Mouse (Mus musculus): Measurements from ENCODE around the gene Il1rl2. TPM values are rescaled to one million over a fixed set of nuclear protein-coding genes. Genes with fewer than 3 reads are reported as not detected.

The Il1rl2 gene
- polyA plus RNA-seq, 1 experiment from 2014 or later = 6.1 TPM

DNA sequence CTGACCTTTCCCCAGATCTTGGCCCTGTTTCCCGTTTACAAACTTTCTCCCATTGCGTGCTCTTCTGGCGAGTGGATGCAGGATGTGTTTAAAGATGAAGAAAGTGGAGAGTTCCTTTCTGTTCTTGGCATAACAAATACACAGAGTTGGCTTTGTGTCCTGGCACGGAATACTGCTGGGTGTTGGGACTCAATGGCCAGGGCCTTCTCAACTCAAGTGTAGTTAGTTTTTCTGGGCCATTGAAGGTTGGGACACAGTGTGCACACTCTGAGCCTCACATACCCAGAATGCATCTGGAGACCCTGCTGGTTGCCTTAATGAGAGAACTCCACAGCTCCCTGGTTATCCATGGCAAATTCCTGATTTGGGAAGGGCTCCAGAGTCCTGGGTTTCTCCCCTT lies 50.7 kb downstream of the Il1rl2 start:
- H3K27me3 ChIP-seq (replicated peaks; ENCODE audit: control insufficient read depth, insufficient read depth, low read length) = no peaks in the 10 kb centered on the region
- H3K4me1 ChIP-seq (ENCODE audit: control insufficient read depth, insufficient read depth, low read length) = no peaks in the 10 kb centered on the region
- ATAC-seq (ENCODE audit: low read depth) = no peak
- no peaks in the 10 kb centered on the region for H3K9me3 ChIP-seq (ENCODE audit: control insufficient read depth, low read length)
- no peak overlapping the region for H3K9ac ChIP-seq (ENCODE audit: low read depth, low read length)
- no peak overlapping the region for H3K4me3 ChIP-seq (ENCODE audit: low read depth, low read length)
- 76% methylated on average over 4 of the region's 4 CpGs for WGBS
- DNase-seq (ENCODE audit: low spot score) = no peak
- no peak overlapping the region for H3K4me2 ChIP-seq (ENCODE audit: low read depth, low read length)
- no peaks in the 10 kb centered on the region for H3K36me3 ChIP-seq (ENCODE audit: control insufficient read depth, insufficient read depth, low read length)
- no peak overlapping the region for H3K27ac ChIP-seq (replicated peaks; ENCODE audit: low read depth, low read length)

DNA sequence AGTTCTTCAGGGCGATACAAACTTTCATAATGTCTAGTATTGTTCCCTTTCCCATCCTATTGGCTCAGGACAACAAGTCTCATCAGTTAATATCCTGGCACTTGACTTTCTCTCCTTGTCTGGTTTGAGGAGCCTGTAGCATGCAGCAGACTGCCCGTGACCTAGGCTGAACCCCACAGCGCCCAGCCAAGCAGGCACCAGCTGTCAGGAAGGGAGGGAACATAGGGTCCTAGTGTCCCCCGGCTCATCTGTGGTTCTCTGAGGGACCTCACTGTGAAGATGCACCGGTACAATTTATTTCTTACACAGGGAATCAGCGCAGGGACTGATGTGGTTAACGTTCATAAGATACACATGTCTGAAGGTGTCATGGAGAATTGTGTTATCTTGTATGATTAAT lies 52.3 kb downstream of the Il1rl2 start:
- 46% methylated on average over 7 of the region's 7 CpGs for WGBS
- DNase-seq (ENCODE audit: low spot score) (no peak), ATAC-seq (ENCODE audit: low read depth) (0 out of 2 replicates have a peak, but pooled peaks have one; percentile 26)
- no peaks in the 10 kb centered on the region for H3K9me3 ChIP-seq (ENCODE audit: control insufficient read depth, low read length)
- no peaks in the 10 kb centered on the region for H3K27me3 ChIP-seq (replicated peaks; ENCODE audit: control insufficient read depth, insufficient read depth, low read length)
- H3K9ac ChIP-seq (ENCODE audit: low read depth, low read length) = no peak overlapping the region
- no peaks in the 10 kb centered on the region for H3K4me1 ChIP-seq (ENCODE audit: control insufficient read depth, insufficient read depth, low read length)
- H3K27ac ChIP-seq (replicated peaks; ENCODE audit: low read depth, low read length) = no peak overlapping the region
- no peaks in the 10 kb centered on the region for H3K36me3 ChIP-seq (ENCODE audit: control insufficient read depth, insufficient read depth, low read length)
- no peak overlapping the region for H3K4me2 ChIP-seq (ENCODE audit: low read depth, low read length)
- no peak overlapping the region for H3K4me3 ChIP-seq (ENCODE audit: low read depth, low read length)

DNA sequence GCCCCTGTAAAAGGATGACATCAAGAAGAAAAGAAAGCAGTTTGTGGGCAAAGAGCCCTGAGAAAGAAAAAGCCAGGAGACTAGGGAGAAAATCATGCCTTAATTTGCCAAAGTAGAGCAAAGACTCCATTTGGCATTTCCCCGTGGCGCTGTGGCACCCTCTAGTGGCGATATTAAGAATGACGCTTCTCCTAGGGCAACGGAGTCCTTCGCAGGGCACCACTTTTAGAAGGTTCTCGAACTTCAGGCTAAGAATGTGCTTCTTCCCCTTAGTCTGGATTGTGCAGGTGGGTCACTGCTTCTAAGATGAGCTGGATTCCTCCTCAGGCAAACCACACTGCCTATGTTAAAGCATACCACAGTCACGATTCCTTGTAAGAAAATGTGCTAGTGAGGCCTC lies 54.4 kb downstream of the Il1rl2 start:
- no peak overlapping the region for H3K4me2 ChIP-seq (ENCODE audit: low read depth, low read length)
- ATAC-seq (ENCODE audit: low read depth) (no peak), DNase-seq (ENCODE audit: low spot score) (peak; percentile 64)
- H3K9ac ChIP-seq (ENCODE audit: low read depth, low read length) = no peak overlapping the region
- H3K27ac ChIP-seq (replicated peaks; ENCODE audit: low read depth, low read length) = no peak overlapping the region
- H3K4me3 ChIP-seq (ENCODE audit: low read depth, low read length) = no peak overlapping the region
- H3K27me3 ChIP-seq (replicated peaks; ENCODE audit: control insufficient read depth, insufficient read depth, low read length) = no peaks in the 10 kb centered on the region
- no peaks in the 10 kb centered on the region for H3K9me3 ChIP-seq (ENCODE audit: control insufficient read depth, low read length)
- H3K4me1 ChIP-seq (ENCODE audit: control insufficient read depth, insufficient read depth, low read length) = no peaks in the 10 kb centered on the region
- no peaks in the 10 kb centered on the region for H3K36me3 ChIP-seq (ENCODE audit: control insufficient read depth, insufficient read depth, low read length)
- 14% methylated on average over 8 of the region's 8 CpGs for WGBS

DNA sequence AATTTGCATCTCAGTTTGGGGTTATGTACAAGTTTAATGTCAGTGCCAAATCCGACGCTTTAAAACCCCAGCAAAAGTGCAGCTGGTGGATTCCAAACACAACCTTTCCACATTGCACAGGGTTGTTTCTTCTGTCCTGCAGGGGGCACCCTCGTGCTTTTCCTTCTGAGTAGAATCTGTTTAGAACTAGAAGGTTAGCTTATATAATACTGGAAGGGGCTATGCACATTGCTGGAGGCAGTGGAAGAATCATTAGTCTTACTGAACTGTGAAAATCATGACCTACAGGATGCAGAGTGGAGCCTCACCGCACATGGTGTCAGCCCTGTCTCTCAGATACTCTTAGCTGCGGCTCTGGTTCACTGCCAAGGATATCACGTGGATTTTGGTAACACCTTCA lies 55.7 kb downstream of the Il1rl2 start:
- peak; percentile 70 for DNase-seq (ENCODE audit: low spot score)
- no peaks in the 10 kb centered on the region for H3K27me3 ChIP-seq (replicated peaks; ENCODE audit: control insufficient read depth, insufficient read depth, low read length)
- H3K9me3 ChIP-seq (ENCODE audit: control insufficient read depth, low read length) = no peaks in the 10 kb centered on the region
- H3K27ac ChIP-seq (replicated peaks; ENCODE audit: low read depth, low read length) = no peak overlapping the region
- no peaks in the 10 kb centered on the region for H3K36me3 ChIP-seq (ENCODE audit: control insufficient read depth, insufficient read depth, low read length)
- ATAC-seq (ENCODE audit: low read depth) = no peak
- no peaks in the 10 kb centered on the region for H3K4me1 ChIP-seq (ENCODE audit: control insufficient read depth, insufficient read depth, low read length)
- no peak overlapping the region for H3K4me3 ChIP-seq (ENCODE audit: low read depth, low read length)
- H3K4me2 ChIP-seq (ENCODE audit: low read depth, low read length) = no peak overlapping the region
- WGBS = 49% methylated on average over 6 of the region's 6 CpGs
- no peak overlapping the region for H3K9ac ChIP-seq (ENCODE audit: low read depth, low read length)

DNA sequence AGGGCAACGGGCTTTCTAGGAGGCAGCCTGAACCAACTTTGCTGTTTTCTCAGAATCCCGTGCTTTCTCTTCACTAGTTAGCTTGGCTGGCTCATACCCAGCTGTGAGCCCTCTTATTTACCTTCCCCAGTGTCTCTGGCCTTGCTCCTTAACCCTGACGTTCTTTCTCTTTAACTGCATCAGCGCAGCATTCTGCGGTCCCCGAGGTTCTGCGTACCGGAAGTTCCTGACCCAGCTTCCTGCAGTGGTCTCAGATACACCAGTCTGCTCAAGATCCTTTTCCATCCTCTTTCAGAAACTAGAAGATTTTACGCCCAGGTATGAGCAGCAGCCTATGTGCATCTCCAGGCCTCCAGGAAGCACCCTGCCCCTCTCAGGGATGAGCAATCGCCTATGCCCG lies 56.6 kb downstream of the Il1rl2 start:
- DNase-seq (ENCODE audit: low spot score) = no peak
- no peak overlapping the region for H3K27ac ChIP-seq (replicated peaks; ENCODE audit: low read depth, low read length)

DNA sequence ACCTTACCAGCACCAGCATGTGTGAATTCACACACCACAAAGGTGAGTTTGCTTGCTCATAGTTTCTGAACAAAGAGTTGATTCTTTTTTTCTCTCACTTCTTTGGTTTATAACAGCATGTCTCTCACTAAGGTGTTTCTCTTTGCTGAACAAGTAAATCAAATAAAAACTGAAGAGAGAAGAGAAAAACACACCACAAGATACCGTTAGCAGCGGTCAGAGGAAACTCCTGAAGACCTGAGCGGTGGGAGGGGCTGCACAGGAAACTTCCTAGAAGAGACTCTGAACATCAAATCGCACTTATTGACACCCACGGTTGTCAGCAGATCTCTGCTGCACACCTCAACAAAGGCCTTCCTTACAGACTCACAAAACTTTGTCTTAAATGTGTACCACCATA lies 58.4 kb downstream of the Il1rl2 start:
- H3K4me1 ChIP-seq (ENCODE audit: control insufficient read depth, insufficient read depth, low read length) = no peaks in the 10 kb centered on the region
- H3K36me3 ChIP-seq (ENCODE audit: control insufficient read depth, insufficient read depth, low read length) = no peaks in the 10 kb centered on the region
- H3K4me2 ChIP-seq (ENCODE audit: low read depth, low read length) = no peak overlapping the region
- ATAC-seq (ENCODE audit: low read depth) (no peak), DNase-seq (ENCODE audit: low spot score) (no peak)
- no peaks in the 10 kb centered on the region for H3K9me3 ChIP-seq (ENCODE audit: control insufficient read depth, low read length)
- no peak overlapping the region for H3K9ac ChIP-seq (ENCODE audit: low read depth, low read length)
- H3K27ac ChIP-seq (replicated peaks; ENCODE audit: low read depth, low read length) = no peak overlapping the region
- H3K27me3 ChIP-seq (replicated peaks; ENCODE audit: control insufficient read depth, insufficient read depth, low read length) = no peaks in the 10 kb centered on the region
- WGBS = 86% methylated on average over 5 of the region's 5 CpGs
- no peak overlapping the region for H3K4me3 ChIP-seq (ENCODE audit: low read depth, low read length)

More for the DNA sequence above, 56.6 kb downstream of the Il1rl2 start:
- no peaks in the 10 kb centered on the region for H3K27me3 ChIP-seq (replicated peaks; ENCODE audit: control insufficient read depth, insufficient read depth, low read length)
- H3K9ac ChIP-seq (ENCODE audit: low read depth, low read length) = no peak overlapping the region
- H3K4me3 ChIP-seq (ENCODE audit: low read depth, low read length) = no peak overlapping the region
- WGBS = 83% methylated on average over 11 of the region's 11 CpGs
- no peaks in the 10 kb centered on the region for H3K9me3 ChIP-seq (ENCODE audit: control insufficient read depth, low read length)
- no peak overlapping the region for H3K4me2 ChIP-seq (ENCODE audit: low read depth, low read length)
- no peak for ATAC-seq (ENCODE audit: low read depth)
- no peaks in the 10 kb centered on the region for H3K4me1 ChIP-seq (ENCODE audit: control insufficient read depth, insufficient read depth, low read length)
- no peaks in the 10 kb centered on the region for H3K36me3 ChIP-seq (ENCODE audit: control insufficient read depth, insufficient read depth, low read length)

DNA sequence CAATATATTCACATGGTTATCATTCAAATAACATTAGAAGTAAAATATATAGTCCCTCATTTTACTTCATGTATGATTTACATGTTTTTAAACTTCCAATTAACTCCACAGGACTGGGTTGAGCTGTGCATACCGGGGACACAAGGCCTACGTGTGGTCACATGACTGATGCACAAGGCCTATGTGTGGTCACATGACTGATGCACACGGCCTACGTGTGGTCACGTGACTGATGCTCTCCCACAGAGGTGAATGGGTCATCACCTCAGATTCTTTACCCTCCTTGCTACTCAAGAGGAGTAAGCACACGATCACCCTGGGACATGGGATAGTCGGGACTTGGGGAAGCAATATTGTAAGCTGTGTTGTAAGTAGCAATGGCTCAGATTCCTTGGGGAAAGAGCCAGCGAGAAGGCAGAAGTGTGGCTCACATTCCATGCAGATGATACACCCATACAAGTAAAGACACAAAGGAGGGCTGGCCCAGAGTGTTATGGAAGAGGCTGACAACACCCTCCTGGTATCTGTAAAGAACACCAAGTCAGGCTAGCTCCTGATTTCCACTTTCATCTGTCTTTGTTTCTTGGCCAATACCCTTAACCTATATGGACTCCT lies 60.6 kb downstream of the Il1rl2 start:
- DNase-seq (ENCODE audit: low spot score) (no peak), ATAC-seq (ENCODE audit: low read depth) (no peak)
- no peak overlapping the region for H3K4me3 ChIP-seq (ENCODE audit: low read depth, low read length)
- H3K36me3 ChIP-seq (ENCODE audit: control insufficient read depth, insufficient read depth, low read length) = no peaks in the 10 kb centered on the region
- no peak overlapping the region for H3K9ac ChIP-seq (ENCODE audit: low read depth, low read length)
- H3K4me1 ChIP-seq (ENCODE audit: control insufficient read depth, insufficient read depth, low read length) = no peaks in the 10 kb centered on the region
- 94% methylated on average over 8 of the region's 8 CpGs for WGBS
- H3K9me3 ChIP-seq (ENCODE audit: control insufficient read depth, low read length) = peaks cover 4% of the 10 kb centered on the region; the same call in 1 of the 2 replicates
- no peak overlapping the region for H3K27ac ChIP-seq (replicated peaks; ENCODE audit: low read depth, low read length)
- H3K27me3 ChIP-seq (replicated peaks; ENCODE audit: control insufficient read depth, insufficient read depth, low read length) = no peaks in the 10 kb centered on the region
- H3K4me2 ChIP-seq (ENCODE audit: low read depth, low read length) = no peak overlapping the region

DNA sequence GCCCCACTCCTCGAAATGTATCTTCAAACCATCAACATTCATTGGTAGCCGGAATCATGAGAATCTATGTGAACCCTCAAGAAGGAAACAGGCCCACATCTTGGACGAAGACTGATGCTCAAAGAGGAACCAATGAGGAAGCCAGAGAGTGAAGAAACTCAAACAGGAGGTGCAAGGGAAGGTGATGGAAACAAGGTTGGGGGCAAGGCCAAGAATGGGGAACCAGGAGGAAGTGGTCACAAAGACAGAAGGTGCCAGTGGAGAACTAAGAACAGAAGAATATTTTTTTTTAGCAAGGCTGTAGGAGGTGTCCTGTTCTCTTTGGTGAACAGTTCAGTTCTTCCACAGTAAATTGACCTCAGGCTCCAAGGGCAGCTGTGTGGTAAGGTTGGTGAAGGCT lies 67.0 kb downstream of the Il1rl2 start:
- no peak overlapping the region for H3K4me2 ChIP-seq (ENCODE audit: low read depth, low read length)
- peaks cover 4% of the 10 kb centered on the region; the same call in 1 of the 2 replicates for H3K9me3 ChIP-seq (ENCODE audit: control insufficient read depth, low read length)
- ATAC-seq (ENCODE audit: low read depth) (no peak), DNase-seq (ENCODE audit: low spot score) (no peak)
- H3K4me3 ChIP-seq (ENCODE audit: low read depth, low read length) = no peak overlapping the region
- no peaks in the 10 kb centered on the region for H3K27me3 ChIP-seq (replicated peaks; ENCODE audit: control insufficient read depth, insufficient read depth, low read length)
- H3K9ac ChIP-seq (ENCODE audit: low read depth, low read length) = no peak overlapping the region
- no peaks in the 10 kb centered on the region for H3K4me1 ChIP-seq (ENCODE audit: control insufficient read depth, insufficient read depth, low read length)
- no peak overlapping the region for H3K27ac ChIP-seq (replicated peaks; ENCODE audit: low read depth, low read length)
- 78% methylated on average over 3 of the region's 3 CpGs for WGBS
- H3K36me3 ChIP-seq (ENCODE audit: control insufficient read depth, insufficient read depth, low read length) = no peaks in the 10 kb centered on the region

DNA sequence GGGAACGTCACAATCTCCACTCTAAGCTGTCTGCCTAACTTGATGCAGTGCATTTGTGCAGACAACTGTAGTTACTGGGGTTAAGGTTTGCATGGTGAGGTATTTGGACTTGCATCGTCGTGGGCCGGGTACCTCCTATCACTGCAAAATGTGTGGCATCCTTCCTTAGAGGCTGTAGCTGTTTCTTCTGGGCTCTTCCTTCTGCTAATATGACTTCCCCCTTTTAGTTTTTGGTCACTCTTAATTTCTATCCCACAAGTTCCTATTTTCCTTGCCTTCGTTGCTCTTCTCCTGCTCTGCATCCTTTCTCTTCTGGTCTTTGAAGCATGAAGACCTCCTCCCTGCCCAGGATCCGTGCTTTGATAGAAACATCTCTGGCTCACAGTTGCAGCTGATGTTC lies 68.1 kb downstream of the Il1rl2 start:
- no peak overlapping the region for H3K4me3 ChIP-seq (ENCODE audit: low read depth, low read length)
- no peaks in the 10 kb centered on the region for H3K4me1 ChIP-seq (ENCODE audit: control insufficient read depth, insufficient read depth, low read length)
- H3K4me2 ChIP-seq (ENCODE audit: low read depth, low read length) = no peak overlapping the region
- no peaks in the 10 kb centered on the region for H3K27me3 ChIP-seq (replicated peaks; ENCODE audit: control insufficient read depth, insufficient read depth, low read length)
- DNase-seq (ENCODE audit: low spot score) (no peak), ATAC-seq (ENCODE audit: low read depth) (no peak)
- 84% methylated on average over 6 of the region's 6 CpGs for WGBS
- no peak overlapping the region for H3K9ac ChIP-seq (ENCODE audit: low read depth, low read length)
- no peak overlapping the region for H3K27ac ChIP-seq (replicated peaks; ENCODE audit: low read depth, low read length)
- no peaks in the 10 kb centered on the region for H3K36me3 ChIP-seq (ENCODE audit: control insufficient read depth, insufficient read depth, low read length)
- peaks cover 4% of the 10 kb centered on the region; the same call in 1 of the 2 replicates for H3K9me3 ChIP-seq (ENCODE audit: control insufficient read depth, low read length)

All from embryonic facial prominence, embryonic 14.5 days (tissue).